Mouse (Mus musculus): ENCODE data around the gene Gpld1.

DNA sequence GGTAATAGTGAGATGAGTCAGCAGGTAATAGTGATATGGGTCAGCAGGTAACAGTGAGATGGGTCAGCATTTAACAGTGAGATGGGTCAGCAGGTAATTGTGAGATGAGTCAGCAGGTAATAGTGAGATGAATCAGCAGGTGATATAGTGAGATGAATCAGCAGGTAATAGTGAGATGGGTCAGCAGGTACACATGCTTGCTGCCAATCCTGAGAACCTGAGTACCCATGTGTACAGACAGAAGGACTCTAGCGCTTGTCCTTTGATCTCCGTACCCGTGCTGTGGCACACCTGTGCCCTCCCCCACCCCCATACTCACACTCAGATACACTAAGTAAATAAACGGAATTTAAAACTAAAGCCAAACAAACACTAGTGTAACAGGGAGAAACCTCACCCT lies 28.0 kb upstream of the Gpld1 start:
- TF ChIP-seq CTCF (IDR thresholded peaks at IDR 0.05; ENCODE audit: control insufficient read depth, insufficient read depth, insufficient read length) (no peak), MAX (IDR thresholded peaks at IDR 0.05) (no peak)
